Mouse (Mus musculus) intestine, embryonic 16.5 days (tissue): Measurements from ENCODE around the gene Specc1l. TPM values are rescaled to one million over a fixed set of nuclear protein-coding genes. Genes with fewer than 3 reads are reported as not detected.

ENCODE experiments used
- polyA plus RNA-seq: library from polyadenylated mRNA; unstranded; fragments of >200 nt; fragmentation: Nextera tagmentation; extraction: Ambion mirVana; gene quantifications from 2 replicates; pipeline ENCODE4 v1.2.1, GENCODE M21; 2015

The Specc1l gene
- polyA plus RNA-seq, 1 experiment from 2014 or later: 22.1 TPM

Other genes starting within 250 kb of the Specc1l start
- 2.2 and 2.9 TPM in 2 replicates for gene Gnaz, start 244.9 kb upstream of the Specc1l start, polyA plus RNA-seq
- gene Rsph14, start 179.5 kb upstream of the Specc1l start, polyA plus RNA-seq: not detected in 2 replicates
- gene Rab36, start 175.0 kb upstream of the Specc1l start, polyA plus RNA-seq: 5.2 and 5.5 TPM in 2 replicates
- 18.5 and 20.1 TPM in 2 replicates for gene Bcr, start 151.5 kb upstream of the Specc1l start, polyA plus RNA-seq
- 2.9 and 3.2 TPM in 2 replicates for gene Adora2a, start 104.8 kb downstream of the Specc1l start, polyA plus RNA-seq
- gene Upb1, start 189.0 kb downstream of the Specc1l start, polyA plus RNA-seq: 0.98 and 1.8 TPM in 2 replicates